Mouse (Mus musculus): Measurements from ENCODE around the gene Meis3.

DNA sequence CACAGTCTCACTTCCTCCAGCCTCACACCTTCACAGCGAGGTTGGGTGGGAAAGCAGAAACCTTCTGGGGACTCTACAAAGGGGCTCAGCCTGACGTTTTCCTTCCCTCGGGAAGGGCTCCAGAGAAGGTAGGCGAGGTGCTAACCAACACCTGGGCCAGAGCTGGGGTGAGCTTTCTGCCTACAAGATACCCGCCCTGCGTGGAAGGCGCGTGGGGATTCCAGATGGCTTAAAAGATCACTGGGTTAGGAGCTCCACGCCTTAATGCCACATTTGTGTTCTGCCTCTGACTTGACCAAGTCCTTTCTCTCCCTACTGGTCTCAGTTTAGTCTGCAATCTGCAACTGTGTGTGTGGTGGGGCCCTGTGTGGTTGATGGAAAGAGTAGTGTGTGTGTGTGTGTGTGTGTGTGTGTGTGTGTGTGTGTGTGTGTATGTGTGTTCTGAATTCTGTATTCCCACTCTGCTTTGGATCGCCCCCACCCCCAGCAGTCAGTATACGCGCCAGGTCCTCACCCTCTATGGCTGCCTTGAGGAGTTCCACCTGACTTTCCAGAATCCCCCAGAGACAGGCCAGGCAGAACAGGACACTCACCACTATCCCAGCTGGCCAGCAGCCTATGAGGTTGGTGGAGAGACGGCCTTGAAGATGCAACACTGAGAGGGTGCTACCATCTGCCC is 43.8 kb upstream of the Meis3 start:
- TF ChIP-seq POLR2A (IDR thresholded peaks at IDR 0.05; ENCODE audit: low read depth, low read length) (no peak), CTCF (IDR thresholded peaks at IDR 0.05; ENCODE audit: extremely low read depth, insufficient read depth, insufficient read length, insufficient replicate concordance) (no peak)

All from spleen, adult 2 months (tissue).